Mouse (Mus musculus): ENCODE data around the gene Psmb11.

Psmb11 gene

DNA sequence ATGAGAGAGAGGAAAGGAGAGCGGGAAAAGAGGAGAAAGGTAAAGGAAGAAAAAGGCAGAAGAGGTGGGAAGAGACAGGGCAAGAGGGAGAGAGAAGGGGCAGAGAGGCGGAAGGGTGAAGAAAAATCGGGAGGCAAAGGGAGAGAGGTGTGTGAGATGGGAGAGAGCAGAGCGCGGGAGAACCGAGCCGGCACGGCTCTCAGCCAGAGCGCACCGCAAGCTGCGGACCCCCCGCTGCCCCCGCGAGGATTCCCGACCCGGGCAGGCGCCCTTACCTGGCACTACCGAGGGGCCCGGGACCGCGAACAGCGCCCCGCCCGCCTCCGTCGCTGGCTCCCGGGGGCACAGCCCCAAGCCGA, 19.7 kb downstream of the Psmb11 start, which contains the start of gene Gm17606:
Gene Gm17606, plus strand, starts transcription at position 7 of the 359 bp plus-strand sequence.
- no peak for DNase-seq (ENCODE audit: low spot score in 2 of 2)

DNA sequence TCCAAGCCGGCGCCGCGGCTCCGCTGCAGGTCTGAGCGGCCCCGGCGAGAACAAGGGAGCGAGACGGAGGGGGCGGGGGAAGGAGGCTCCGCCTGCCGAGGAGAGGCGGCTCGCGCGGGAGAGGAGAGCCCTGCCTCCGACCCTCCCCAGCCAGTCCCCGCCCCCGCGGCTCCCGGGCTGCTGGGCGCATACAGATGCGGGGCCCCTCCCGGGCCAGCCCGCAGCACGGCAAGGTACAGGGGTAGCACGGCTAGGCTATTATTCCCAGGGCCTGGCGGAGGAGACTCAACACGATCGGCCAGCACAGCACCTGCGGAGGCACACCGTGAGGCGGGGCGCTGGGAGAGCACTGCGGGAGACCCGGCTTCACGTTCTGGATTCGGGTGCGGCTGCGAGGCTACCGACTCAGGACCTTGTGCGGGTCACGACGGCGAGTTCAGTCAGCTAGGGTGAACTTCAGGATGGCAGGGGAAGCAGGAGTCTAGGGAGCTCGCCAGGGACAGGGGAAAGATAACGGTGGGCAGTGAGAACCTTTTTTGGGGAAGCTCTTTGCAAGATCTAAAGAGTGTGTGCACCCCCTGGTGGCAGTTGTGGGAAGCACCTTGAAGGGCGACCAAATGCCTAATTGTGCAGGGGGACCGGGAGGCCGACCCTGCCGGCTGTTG, 20.2 kb downstream of the Psmb11 start, which contains the start of gene Cdh24:
Gene Cdh24, minus strand, starts transcription at position 60 of the 665 bp plus-strand sequence.
- peak; percentile 91 to 92 for DNase-seq (ENCODE audit: low spot score in 2 of 2)

DNA sequence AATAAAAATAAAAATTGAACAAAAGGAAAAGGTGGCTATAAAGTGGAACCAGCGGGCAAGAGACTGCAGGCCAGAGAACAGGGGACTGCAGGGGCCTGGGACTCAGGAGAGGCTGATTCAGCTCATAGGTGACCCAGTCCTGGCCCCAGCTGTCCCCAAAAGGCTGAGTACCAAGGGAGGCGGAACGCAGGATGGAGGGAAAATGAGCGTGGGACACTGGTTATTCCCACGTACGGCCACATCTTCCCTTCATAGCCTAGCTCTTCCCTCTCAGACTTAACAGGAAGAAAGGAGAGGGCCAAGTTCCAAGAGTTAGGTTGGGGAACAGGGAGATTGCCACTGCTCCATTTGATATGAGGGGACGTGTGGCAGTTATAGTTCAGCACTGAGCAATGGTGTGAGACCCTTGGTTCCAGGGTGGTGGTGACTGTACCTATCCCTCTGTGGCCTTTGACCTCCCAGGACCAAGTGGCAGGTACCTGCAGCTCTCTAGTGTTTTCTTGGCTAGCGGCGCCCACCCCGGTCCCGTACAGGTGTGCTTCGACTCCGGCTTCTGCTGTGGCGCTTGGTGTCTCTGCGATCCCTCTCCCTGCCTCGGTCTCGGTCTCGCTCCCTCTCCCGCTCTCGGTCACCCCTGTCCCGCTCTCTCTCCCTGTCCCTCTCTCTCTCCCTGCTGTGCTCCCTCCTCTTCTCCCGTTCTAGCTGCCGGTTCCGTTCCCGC, 21.2 kb downstream of the Psmb11 start:
- DNase-seq (ENCODE audit: low spot score in 2 of 2) = no peak

DNA sequence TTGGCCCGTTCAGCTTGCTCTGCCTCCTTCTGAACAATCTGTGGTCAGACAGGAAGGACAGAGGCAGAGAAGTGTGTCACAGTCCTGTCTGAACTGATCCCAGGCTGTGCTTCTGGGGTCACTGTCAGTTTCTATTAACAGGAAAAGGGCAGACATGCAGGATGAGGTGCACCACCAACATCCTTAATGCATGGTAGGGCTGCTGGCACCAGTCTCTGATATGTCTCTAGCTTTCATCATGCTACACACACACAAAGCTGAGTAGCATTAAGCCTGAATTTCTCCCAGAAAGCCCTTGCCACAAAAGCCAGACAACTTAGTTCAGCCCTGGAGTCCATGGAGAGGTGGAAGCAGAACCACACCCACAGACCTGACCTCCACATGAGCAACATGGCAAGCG, 21.8 kb downstream of the Psmb11 start:
- no peak for DNase-seq (ENCODE audit: low spot score in 2 of 2)

DNA sequence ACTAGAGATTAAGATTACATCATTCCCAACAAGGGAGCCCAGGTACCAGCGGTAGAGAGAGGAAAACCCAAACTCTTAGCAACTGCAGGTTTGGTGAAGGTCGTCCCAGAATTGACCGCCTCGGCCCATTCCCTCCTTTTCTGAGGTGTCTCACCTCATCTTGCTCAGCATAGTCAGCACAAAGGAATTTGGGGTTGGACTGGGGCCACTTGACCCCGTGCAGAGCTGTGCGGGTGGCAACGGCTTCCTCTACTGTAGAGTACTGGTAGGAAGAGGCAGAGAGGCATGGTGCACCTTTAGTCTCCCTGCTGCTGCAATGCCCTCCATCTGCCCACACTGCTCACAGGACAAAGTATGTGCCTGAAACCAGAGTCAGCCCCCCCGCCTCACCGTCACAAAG, 23.1 kb downstream of the Psmb11 start:
- no peak for DNase-seq (ENCODE audit: low spot score in 2 of 2)

DNA sequence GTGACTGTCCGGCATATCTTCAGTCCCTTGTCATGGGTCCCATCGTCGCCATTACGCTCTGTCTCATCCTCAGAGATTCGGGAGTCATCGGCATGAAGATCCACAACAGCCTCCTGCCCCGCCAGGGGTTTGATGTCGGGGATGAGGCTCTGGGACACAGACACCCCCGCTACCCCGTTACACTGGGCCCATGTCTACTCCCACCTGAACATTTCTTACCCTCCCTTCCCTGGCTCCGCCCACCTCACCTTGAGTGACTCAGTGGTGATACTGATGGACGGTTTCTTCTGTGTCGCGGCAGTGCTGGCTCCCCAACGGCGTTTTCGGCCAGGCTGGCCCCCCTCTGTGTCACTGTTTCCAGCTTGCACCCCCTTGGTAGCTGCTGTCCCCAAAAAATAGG, 25.2 kb downstream of the Psmb11 start:
- DNase-seq (ENCODE audit: low spot score in 2 of 2) = no peak

DNA sequence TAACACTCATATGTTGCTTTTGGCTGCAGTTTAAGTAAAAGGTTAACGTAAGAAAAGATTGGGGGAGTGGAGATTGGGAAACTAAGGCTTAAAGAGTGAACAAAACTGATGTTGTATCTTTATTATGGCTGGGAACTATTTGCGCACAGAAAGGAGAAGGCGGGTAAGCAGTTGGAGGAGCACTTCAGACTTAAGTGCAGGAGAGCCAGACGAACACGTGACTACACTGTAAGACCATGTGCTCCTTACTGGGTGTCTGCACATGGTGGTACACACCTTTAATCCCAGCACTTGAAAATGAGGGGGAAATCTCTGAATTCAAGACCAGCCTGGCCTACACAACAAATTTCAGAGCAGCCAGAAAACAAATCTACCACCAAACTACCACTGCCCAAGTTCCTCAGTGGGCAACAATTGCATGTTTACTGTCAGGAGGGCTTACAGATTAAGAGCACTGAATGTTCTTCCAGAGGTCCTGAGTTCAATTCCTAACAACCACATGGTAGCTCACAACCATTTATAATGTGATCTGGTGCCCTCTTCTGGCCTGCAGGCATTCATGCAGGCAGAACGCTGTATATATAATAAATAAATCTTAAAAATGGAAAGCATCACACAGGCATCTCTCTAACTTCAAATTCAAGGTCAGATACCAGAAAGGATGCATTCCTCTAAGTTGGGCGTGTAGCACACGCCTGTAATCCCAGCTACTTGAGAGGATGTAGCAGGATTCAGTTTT, 25.8 kb downstream of the Psmb11 start:
- DNase-seq (ENCODE audit: low spot score in 2 of 2) = no peak

DNA sequence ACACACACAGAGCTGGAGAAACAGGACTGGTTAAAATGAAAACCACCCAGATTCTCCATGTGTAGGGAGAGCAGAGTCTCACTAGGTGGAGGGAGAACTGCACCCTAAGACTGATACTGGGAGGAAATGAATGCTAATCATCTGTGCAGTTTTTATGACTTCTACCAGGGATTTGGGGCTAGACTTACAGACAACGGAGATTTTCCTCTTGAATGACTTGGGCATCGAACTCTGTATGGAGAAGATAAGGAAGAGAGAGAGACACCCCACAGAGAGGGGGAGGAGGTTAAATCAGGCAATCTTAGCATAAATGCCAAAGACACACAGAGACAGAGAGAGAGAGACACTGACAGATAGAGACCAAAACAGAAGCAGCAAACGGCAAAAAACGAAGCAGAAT, 26.7 kb downstream of the Psmb11 start:
- no peak for DNase-seq (ENCODE audit: low spot score in 2 of 2)

DNA sequence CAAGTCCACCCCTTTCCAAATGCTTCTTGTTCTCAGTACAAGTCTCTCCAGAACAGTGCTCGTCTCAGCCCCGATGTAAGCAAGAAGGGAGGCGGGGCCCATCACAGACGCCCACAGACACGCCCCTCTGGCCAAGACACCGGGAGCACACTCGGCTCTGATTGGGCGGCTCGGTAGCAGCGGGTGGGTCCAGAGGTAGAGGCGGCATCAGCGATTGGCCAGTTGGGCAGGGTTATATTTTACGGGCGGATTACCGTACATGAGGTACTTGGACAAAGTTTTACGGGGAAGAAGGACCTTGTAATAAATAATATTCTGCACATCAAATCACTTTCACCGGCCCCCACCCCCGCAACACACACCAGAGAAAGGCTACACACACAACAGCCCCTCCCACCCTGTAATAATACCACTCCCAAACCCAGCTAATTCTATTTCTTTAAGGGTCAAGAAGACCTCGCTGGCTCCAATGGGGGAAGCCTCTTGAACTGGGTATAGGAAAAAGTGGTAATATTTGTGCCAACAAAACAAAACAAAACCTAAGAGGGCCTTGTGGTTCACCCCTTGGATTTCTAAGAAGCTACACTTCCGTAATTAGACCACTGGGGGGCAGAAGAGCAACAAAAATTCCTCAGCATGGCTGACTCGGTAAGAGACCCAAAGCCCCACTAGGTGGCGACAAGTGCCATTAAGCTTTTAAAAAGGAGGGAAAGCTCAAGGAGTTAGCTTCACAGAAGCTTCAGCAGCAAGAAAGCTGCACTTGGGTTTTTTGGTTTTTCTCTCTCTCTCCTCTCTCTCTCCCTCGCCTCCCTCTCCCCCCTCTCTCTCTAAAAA, 29.6 kb downstream of the Psmb11 start:
- peak; percentile 81 to 92 for DNase-seq (ENCODE audit: low spot score in 2 of 2)

DNA sequence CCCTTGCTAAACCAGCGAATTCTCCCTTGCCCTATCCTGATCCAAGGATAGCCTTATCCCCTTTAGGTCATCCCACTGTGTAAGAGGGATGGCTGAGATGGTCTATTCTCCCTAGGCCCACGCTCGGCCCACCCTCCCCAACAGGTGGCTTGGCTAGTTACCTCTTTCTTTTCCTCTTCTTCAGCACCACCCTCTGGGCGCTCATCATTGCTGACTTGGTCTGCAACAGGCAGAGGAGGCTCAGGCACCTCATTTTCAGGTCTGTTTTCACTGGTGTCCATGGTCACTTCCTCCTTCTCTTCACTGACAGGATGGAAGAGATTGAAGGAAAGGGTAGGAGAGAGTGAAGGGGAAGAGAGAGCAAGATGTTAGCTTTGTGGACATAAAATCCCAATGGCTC, 30.3 kb downstream of the Psmb11 start:
- no peak for DNase-seq (ENCODE audit: low spot score in 2 of 2)

DNA sequence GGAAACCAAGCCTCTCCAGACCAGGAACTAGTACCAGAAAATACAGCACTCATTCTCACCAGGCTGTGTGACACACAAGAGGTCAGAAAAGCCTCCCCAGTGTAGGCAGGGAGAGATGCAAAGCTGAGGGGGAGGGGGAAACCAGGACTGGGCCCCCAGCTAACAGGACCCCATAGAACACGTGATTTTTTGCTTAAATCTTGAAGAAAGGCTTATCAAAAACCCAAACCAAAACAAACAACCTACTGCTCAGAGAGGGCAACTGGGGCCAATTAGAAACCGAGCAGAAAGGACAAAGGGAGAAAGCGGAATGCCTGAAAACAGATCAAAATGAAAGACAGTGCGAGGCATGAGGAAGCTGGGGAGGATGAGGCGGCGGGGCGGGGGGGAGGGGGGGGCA, 31.6 kb downstream of the Psmb11 start:
- no peak for DNase-seq (ENCODE audit: low spot score in 2 of 2)

DNA sequence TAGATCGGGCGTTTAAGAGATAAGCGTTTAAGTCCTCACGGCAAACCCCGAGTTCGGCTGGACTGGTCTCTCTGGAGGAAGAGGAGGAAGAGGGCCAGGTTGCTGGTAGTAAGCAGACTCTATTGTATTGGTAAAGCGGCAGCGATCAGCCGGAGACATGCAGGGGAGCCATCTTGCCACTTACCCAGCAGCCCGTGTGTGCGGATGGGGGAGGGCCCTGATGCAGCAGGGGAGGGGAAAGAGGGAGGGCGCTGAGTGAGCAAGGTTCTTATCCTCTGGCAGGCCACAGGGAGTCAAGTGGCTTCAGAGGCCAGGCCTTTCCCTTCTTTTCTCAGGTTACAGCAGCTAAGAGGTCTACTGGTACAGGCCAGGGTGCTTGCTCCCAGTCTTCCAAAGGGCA, 32.3 kb downstream of the Psmb11 start:
- peak; percentile 69 to 85 for DNase-seq (ENCODE audit: low spot score in 2 of 2)

DNA sequence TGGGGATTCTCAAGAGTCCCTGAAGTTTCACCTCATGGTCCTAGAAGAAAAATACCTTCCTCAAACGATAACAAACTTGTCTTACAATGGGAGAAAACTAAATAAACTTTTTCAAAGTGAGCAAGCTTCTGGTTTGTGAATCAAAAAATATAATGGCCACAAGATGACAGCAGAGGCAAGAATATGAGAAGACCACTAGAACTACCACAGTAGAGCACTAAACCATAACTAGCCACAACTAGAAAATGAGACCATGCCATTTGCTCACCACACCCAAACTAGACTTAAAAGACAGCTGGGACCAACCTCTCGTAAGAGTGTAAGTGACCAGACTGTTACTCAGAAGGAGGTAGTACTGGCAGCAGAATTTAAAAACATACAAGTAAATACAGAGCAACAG, 38.8 kb downstream of the Psmb11 start:
- DNase-seq (ENCODE audit: low spot score in 2 of 2) = no peak

DNA sequence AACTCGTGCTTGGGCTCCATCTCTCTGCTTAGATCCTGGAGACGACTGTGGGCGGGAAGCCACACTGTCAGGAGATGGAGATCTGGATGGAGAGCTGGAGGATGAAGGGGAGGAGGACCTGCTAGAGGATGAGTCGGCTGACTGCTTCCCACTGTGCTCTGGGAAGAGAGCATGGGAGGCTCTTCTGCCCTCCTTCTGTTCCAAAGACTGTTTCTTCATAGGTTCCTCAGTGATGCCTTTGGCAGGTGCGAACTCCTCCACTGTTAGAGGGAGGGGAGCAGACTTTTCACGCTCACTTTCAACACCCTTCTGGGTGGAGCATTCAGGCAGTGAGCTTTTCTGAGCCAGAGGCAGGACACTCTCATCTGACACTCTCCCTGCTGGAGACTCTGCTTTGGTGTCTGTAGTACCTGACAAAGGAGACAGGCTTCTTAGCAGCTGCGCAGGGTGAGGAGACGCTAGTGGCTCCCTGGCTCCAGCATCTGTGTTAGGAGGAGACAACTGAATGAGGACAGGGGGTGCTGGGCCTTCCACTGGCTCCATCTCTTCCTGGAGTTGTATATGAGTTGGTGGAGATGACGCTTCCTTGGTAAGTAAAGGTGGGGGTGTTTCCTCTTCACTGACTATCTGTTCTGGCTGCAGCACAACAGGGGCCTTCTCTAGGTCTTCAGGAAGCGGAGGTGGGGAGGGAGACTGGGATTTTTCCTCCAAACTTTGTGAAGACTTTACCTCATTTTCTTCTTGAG, 43.4 kb downstream of the Psmb11 start:
- DNase-seq (ENCODE audit: low spot score in 2 of 2) = no peak

DNA sequence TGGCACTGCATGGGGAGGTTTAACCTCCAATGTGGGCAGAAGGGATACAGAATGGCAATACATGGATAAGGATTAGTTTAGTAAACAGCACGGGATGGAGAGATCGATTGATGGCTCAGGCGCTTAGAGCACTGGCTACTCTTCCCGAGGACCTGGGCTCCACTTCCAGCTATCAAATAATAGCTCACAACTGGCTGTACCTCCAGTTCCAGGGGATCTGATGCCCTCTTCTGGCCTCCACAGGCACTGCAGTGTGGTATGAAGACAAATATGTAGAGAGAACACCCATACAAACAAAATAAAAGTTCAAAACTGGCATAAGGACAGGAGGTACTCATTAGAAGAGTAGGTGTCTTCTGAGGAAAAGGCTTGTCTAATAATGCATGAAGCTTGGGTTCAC, 48.1 kb downstream of the Psmb11 start:
- DNase-seq (ENCODE audit: low spot score in 2 of 2) = peak; percentile 52 to 78

DNA sequence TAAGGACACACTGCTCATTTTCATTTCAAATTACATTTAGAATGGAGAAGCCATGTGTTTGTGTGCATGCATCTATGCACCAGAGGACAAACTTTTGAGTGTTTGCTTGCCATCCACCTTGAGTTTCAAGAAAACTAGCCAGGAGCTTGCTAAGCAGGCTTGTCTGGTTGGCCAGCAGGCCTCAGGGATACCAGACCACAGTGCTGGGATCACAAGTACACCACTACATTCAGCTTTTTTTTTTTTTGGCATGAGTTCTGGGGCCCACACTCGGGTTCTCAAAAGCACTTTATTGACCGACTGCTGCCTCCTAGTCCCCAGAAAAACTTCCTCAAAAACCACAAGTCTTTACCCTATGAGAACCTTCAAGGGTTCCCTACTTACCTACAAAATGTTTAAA, 53.1 kb downstream of the Psmb11 start:
- no peak for DNase-seq (ENCODE audit: low spot score in 2 of 2)

DNA sequence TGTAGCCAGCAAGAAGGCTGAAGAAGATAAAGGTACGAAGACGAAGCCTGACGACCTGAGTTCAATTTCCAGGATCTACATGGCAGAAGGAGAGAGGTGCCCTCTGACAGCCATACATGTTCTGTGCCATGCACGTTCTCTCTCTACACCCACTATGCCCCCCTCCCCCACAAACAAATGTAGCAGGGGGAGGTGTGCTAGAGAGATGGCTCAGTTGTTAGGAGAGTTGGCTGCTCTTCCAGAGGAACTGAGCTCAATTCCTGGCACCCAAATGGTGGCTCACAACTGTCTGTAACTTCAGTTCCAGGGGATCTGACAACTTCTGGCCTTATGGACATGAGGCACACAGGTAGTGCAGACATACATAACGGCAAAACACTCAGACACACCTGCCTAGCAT, 55.1 kb downstream of the Psmb11 start:
- no peak for DNase-seq (ENCODE audit: low spot score in 2 of 2)

DNA sequence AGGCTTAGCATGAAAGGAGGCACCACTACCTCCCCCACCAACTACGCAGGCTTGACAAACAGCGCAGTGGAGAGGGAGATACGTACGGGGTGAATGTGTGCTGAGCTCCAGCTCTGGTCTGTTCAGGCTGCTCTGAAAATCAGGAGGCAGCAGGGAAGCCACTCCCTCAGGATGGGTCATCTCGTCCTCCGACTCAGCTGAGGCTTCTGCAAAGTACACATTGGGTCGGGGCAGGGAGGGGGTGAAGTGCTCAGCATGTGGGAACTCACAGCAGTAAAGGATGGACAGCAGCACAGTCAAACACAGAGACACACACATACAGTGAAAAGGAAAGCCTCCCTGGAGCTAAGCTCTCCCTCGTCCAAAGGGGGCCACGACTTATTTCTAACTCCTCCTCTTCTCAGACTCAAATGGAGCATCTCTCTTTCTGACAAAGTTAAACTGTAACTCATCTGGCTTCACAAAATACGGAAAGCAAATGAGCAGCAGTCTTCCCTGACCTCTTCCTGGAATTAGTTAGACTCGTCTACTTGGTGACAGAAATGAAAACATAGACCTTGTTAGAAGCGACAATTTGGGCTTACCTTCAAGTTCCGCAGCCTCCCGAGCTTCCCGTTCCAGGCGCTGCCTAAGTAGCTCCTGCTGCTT, 57.5 kb downstream of the Psmb11 start:
- no peak for DNase-seq (ENCODE audit: low spot score in 2 of 2)

Measured in spleen, postnatal 10 days (tissue).